Mouse (Mus musculus): ENCODE measurements at regions not wholly inside any gene's neighbourhood (a gene's known extent, or its start where the extent isn't known, plus 50 kb on each side); places are given as distances from the start of the nearest gene placed in this dataset.

DNA sequence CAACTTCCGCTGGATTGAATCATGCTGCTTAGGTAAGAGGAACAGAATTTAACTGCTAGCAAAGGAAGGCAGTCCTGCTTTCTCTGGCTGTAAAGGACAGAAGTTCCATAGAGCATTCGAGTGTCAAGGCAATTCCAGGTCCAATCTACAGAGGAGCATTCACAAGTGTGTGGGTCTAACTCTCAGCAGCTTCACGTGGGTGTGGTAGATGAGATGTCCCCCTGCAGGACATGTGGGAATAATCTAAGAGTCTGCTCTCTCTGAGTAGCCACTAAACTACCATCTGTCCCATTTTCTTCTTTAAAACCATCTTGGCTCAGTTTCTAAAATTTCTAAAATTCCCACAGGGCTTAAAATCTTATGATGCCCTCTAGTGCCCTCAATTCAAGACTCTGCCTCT, 90.6 kb downstream of the Cmpk2 start:
- TF ChIP-seq CTCF (IDR thresholded peaks at IDR 0.05; ENCODE audit: low read depth, low read length) (no peak), POLR2AphosphoS5 (IDR thresholded peaks at IDR 0.05; ENCODE audit: insufficient replicate concordance, low read depth, low read length) (no peak), GATA1 (IDR thresholded peaks at IDR 0.05; ENCODE audit: borderline replicate concordance, low read length) (no peak)
